Mouse (Mus musculus) heart, adult 9 months (tissue): Measurements from ENCODE around the gene Gchfr.

Experiments used
- DNase-seq, 2 experiments: peaks; one replicate each; pipeline ENCODE4 v3.0.0; 2022; ENCODE audit warnings: low spot score in 2 of 2

The Gchfr gene

DNA sequence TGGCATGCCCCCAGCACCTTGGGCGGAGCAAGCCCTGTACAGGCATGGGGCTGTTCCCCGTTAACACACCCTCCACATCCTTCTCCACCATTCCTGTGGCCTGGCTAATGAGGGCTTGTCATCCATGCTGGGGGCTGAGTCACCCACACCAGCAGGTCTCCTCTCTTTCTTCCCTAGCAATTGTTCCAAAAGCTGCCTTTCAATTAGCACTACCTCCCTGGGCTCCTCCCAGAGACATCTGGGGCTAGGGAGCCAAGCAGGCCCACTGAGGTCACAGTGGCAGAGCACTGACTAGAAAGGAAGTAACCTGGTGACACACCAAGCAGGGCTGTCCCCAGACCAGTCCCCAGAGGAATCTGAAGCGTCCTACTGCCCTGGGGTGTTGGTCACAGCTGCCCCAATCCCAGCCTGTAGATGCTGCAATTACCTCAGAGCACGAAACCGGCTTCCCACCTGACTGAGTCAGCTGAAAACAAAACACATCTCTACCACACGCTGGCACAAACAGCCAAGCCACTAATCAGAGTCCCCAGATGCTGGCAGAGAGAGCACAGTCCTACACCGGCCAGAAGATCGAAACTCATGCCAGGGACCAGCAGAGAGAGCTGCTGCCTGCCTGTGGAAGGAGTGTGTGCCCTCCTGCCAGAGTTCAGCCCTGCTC, 6.5 kb downstream of the Gchfr start, which contains the start of gene Gm14137:
TSS of gene Gm14137 (plus strand) at position 519 of the 661 bp plus-strand sequence.
- DNase-seq: no peak

DNA sequence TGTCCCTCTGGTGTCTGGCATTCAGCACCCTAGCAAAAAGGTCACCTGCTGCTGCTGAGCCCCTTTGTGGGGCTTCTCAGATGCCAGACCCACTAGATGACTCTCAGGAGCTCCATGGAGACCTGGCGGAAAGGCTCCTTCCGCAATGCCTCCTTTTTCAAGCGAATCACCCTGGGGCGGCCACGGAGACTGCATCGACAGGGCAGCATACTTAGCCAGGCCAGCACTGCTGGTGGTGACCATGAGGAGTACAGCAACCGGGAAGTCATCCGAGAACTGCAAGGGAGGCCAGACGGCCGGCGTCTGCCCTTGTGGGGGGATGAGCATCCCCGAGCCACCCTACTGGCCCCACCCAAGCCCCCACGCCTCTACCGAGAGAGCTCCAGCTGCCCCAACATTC, 7.3 kb downstream of the Gchfr start:
- DNase-seq: no peak

DNA sequence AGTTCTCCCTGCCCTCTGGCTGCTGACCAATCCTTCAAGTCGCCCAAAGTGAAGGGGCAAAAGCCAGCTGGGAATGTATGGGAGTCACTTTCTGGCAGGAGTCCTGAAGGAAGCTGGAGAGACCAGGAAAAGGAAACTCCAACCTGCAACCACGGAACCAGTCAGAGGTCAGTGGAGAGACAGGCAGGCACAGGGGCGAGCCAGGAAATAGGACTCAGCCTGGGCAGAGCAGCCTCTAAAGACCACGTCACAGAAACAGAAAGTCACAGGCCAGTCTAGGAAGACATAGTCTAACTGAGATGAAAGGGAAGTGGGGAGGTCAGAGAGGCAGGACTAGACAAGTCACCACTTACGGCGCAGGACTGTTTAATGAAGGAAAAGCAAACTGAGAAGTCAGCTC, 8.0 kb downstream of the Gchfr start:
- no peak for DNase-seq

DNA sequence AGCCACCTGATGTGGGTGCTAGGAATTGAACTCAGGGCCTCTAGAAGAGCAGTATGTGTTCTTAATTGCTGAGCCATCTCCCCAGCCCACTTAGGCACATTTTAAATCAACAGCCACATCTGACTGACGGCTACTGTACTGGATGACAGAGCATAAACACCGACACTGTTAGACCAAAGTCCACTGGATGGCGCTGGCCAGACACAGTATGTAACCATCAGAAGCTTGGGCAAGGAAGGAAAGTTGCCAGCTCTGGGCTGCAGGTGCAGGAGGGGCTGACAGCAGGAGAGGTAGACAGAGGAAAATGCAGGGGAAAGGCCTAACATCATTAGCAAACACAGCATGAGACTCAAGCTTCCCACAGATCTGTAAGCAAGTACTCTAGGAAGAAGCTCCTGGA, 9.2 kb downstream of the Gchfr start:
- no peak for DNase-seq

DNA sequence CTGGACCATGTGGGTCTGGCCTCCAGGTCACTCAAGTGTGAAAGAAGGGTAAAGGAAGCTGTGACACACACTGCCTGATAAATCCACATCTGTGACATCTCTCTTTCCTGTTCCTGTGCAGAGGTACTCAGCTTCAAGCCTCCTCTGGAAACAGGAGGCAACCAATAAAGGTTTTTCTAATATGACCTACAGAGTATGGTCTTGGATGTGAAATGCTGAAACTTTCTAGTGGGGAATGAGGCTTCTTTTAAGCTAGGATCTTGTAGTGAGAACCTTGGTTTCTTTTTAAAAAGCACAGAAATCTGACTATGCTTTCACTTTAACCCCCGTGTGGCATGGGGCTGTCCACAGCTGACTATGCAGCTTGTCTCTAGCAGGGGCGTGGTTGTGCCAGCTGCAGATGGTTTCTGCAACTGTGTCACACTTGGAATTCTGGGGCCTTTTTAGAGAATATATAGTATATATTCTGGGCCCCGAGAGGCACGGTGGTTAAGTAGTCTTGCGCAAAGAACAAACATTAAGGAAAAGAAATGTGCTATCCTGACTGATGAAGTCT, 9.9 kb downstream of the Gchfr start:
- no peak for DNase-seq

DNA sequence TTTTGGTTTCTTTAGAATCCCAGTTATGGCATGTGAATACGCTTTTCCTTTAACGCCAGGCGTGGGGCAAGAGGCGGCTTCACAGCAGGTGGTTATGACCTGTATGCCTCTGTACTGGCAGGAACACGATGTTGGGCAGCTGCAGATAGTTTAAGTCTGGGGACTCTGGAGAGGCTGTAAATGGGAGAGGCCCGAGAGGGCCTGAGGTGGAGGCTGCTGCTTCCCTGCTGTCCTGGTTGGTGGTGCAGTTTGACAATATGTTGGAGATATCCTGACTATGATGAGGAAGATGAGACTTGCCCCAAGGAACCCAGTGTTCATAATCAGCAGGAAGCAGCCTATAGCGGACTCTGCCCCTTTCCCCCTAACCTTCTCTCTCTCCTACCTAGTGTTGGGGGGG, 15.3 kb downstream of the Gchfr start:
- no peak for DNase-seq

DNA sequence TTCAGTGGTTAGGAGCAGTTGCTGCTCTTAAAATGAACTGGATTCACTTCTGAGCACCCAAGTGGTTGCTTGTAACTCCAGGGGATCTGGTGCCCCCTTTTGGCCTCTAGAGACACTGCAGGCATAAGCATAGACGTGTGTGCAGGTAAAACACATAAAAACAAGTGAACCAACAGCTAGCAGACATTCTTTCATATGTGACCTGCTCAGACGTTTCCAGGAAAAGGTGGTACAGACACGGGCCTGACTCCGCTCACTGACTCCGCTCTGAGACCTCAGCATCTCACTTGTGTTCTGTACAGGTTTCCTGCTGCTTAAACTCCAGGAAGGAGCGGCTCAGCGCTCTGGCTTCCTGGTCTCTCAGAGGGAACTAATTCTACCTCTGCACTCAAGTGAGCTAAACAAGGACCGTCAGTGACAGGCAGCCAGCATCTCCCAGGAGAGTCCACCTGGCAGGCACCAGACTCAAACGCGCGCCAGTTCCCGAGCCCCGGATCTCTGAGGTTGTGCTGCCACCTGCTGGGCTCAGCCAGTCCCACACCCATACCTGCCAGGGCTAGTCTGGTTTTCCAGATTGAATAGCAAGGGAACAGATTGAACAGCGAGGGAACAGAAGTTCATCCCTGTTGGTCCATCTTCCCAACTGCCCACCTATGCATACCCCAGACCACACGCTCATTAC, 21.6 kb downstream of the Gchfr start:
- DNase-seq: peak; percentile 62 to 77

DNA sequence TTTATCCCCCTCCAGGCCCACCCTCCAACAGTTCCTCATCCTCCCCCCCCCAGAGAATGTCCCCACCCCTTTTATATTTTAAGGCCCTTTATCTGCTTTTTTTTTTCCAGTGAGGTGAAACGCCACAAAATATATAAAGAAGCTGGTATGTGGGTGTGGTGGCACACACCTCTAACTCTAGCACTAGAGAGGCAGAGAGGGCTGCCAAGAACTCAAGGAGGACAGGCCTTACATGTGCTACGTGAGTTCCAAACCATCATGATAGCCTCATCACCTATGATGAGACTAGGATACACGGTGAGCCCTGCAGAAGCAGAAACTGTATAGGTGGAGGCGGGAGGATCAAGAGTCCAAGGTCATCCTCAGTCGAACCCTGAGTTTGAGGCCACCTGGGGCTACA, 23.4 kb downstream of the Gchfr start:
- no peak for DNase-seq

DNA sequence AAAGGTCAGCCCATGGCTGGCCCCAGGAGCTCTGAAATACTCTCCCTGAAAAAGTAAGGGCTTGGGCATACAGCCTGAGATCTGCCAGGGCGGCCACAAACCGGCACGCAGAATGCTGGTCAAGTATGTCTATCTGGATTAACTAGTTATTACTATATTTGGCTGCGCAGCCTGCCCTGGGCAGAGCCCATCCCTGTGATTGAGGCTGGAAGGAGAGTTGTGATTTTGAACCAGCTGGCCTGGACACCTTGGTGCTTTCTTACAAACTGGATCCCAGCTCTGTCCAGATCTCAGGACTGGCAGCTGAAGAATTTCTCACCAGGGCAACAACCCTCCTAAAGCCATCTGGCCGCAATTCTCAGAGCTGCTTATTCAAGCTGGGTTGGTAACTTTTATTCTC, 26.6 kb downstream of the Gchfr start:
- peak in 1 of 2 experiments; percentile 25 for DNase-seq

DNA sequence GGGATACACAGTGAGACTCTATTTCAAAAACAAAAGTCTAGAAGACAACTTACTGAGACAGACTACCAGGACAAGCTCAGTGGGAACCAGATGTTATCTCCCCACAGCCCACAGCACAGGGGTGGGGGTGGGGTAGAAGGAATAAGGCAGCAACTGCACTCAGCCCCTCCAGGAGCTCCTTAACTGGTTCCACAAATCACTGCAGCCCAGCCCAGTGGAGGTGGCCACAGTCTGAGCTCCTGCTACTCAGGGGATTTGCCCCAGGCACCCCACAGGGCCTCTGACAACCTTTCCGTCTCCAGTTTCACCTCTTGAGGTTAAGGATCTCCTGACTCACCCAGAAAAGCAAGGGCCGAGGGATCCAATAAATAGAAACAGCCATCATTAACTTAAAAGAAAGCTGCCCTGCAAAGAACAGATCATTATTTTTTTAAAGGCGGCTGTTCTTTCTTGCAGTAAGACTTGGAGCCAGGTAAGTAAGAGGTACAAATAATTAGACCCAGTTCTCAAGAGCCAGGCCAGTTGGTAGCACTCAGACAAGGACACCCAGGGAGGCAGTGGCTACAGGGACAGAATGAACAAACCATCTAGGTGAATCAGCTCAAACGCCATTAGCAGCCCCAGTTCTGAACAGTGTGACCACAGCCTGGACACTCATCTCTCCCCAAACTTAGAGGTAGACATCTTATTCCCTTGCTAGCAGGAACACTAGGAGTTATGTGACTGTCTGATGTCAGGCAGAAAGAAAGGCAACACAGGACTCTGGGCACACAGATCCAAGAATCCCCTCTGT, 28.9 kb downstream of the Gchfr start:
- no peak for DNase-seq

DNA sequence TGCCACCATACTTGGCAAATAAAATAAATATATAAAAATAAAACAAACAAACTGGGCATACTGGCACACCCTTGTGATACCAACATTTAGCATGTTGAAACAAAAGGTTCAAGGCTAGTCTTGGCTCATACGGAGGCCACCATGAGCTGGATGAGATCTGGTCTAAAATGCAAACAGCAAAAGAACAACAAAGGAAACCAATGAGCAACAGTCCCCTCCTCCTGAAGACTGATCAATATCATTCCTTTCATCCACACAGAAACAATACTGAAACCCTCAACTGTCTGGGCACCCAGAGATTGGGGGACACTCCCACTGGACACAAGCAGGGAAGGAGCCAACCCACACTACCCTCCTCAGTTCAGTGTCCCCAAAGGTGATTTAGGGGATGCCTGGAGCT, 29.9 kb downstream of the Gchfr start:
- DNase-seq: no peak

DNA sequence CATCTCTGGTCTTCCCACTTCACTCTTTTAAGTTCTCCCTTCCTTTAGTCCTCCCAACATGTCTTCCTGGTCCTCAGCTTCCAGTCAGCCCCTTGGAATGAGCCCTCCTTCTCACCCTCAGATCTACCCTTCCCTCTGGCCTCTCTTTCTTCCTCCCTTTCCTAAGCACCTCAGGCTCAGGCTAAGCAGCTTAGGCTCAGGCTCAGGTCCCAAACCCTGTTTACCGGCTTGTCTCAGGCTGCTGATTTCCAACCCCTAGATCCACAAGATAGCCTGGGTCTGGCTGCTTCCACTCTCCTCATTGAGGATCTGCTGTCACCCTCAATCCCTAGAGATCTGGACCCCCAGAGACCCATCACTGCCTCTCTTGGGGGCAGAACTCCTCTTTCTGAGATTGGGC, 30.5 kb downstream of the Gchfr start:
- no peak for DNase-seq

DNA sequence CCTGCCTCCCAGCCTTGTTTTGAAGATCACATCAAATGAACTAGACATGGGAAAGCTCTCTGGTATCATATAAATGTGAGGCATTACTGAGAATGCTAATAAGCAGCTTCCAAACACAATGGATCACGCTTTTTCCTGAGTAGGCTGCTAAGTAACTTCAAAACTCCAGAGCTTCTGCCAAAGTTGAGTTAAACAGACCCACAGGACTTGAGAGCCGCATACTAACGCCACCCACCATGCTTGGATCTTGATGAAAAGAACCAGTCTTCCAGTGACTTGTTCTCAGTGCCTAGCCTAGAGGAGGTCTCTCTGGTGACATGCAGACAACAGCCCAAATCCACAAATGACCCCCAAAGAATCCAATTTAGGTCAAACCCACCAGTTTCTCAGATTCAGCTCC, 31.4 kb downstream of the Gchfr start:
- no peak for DNase-seq

DNA sequence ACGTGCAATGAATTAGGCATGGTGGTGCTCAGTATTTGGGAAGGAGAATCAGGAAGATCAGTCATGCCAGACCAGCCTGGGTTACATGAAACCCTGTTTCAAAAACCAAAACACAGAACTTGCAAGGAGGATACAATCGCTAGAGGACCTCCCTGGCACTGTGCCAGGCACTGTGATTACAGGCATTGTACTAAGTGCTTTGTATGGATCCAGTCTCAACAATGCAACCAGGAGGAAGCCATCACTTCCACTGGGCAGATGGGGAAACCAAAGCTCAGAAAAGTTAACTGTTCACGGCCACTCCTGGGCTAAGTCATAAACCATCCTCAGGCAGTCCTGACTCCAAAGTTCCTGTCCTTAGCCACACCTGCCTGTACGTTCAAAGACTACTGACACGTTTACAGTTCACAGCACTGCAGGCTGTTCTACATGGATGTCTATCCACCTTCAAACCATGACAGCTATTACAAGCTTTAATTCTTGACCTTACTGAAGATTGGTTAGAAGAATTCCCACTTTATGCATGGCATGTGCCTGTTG, 35.4 kb downstream of the Gchfr start:
- peak in 1 of 2 experiments; percentile 30 for DNase-seq

DNA sequence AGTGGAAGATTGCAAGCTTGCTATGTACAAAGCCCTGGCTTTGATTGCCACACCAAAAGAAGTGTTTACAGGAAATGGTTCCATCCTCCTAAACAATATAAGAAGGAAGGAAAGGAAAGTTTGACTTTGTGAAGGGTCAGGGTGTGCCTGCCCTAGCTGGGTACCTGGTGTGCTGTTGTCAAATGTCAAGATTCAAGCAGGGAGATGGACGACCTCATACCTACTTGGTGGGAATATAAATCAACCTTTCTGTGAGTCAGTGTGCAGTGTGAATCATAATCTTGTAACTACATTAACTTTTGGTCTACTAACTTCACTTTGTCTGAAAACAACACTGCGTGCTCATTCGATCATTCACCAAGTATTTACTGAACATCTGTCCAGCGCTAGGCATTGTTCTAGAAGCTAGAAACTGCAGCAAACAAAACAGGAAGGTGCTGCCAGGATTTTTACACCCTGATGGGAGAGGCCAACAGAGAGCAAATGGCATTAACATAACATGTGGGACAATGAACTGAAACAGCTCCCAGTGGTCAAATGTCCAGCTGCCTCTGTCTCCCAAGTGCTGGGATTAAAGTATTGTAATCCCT, 36.4 kb downstream of the Gchfr start:
- DNase-seq: peak in 1 of 2 experiments; percentile 47

DNA sequence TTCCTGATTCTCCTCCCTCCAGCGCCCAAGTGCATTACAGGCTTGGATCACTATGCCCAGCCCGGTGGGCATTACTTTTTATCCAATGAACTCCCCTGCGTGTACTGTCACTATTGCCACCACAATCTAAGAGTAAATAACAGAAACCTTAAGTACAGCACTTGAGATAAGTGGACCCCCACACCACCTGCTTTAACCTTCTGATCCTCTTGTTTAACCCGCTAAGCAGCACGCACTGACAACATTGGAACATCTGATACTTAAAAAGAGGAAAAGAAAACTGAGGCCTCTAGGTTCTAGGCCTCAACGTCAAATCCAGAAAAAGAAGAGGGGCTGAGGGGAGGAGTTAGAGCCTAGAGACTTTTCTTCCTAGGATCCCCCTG, 40.4 kb downstream of the Gchfr start:
- DNase-seq: no peak

DNA sequence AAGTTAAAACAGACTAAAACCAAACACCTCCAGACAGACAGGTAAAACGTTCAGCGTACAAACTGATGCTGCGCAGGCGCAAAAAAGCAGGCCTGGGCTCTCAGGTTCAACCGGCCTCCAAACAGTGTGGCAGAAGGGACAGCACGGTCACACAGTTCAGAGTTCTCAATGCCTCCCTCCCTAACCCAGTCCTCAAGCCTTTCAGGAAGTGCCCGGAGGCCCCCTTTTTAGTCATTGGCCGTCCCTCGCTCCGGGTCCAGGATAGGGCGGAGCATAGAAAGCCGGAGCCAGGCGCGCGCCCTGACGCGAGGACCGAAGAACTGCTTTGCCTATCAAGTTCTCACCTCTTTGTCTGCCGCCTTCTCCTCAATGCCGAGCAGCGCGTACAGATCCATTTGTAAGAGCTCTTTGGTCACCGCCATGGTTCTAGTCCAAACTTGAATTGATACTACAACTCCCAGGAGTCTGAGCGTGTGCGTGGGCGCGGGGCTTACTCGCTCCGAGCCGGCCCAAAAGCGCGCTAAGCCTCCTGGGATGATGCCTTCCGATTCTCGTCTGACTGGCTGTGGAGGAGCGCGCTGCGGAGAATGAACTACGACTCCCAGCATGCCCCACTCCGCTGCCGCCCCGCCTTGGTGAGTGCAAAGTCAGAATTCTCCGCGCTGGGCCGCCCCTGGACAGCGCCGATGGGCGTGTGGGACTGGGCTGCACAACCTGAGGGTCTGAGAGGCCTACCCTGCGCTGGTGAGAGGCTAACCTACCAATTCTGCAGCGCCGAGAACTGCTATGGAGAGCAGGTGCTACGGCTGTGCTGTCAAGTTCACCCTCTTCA, 41.0 kb downstream of the Gchfr start, which contains the start of the genes Zfyve19 and Dnajc17:
TSS of gene Zfyve19 (plus strand) at position 274 of the 832 bp plus-strand sequence.
TSS of gene Dnajc17 (minus strand) at position 452 of the 832 bp plus-strand sequence.
- peak; percentile 94 to 97 for DNase-seq

DNA sequence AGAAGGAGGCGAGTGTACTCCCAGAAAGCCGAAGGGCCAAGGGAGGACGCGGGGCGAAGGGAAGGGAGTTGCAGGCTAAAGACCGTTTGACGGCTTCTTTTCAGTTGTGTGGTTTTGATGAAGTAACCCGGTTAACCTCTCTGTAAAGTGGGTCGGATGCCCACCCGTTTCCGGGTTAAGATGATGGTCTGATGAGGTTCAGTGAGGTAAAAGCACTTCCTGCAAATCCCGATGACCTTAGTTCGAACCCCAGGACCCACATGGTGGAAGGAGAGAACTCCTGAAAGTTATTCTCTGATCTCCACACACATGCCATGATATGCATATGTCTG, 41.6 kb downstream of the Gchfr start:
- no peak for DNase-seq
